Mouse (Mus musculus) megakaryocyte, embryonic 14.5 days (primary cell): ENCODE data around the gene Med18.

ENCODE experiments used
- FLI1 ChIP-seq: IDR thresholded peaks from 2 replicates; pipeline ENCODE4 v1.6.1; 2012; ENCODE audit warnings: low read length, inconsistent platforms, mixed read lengths
- GATA1 ChIP-seq: IDR thresholded peaks from 3 replicates; pipeline ENCODE4 v1.6.1; 2012; ENCODE audit warnings: mixed read lengths, low read length, inconsistent platforms, borderline replicate concordance

GRCm38 (mm10) chr4:132427493-132427892 is 36.2 kb downstream of the Med18 start:
- TF ChIP-seq FLI1 = no peak
- TF ChIP-seq GATA1 = no peak
